Mouse (Mus musculus) intestine, embryonic 16.5 days (tissue): ENCODE results near the gene Zbtb6. TPM values are rescaled to one million over a fixed set of nuclear protein-coding genes. Genes with fewer than 3 reads are reported as not detected.
A peak's percentile ranks its signal among the peaks of the same experiment; 100 is the strongest.

ENCODE experiments used
- ATAC-seq: fragments of 200-750 bp; cut with Nextera tagmentation; 2 replicates; pipeline ENCODE4 v1.8.0; 2017; ENCODE audit warnings: moderate TSS enrichment, moderate library complexity
- H3K27ac ChIP-seq: fragments of 300-500 bp; sonication (generic); 2 replicates; pipeline ENCODE4 v1.5.1; 2014; ENCODE audit warnings: mild to moderate bottlenecking, low read length
- H3K27me3 ChIP-seq: fragments of 300-500 bp; sonication (generic); replicated peaks from 2 replicates; pipeline ENCODE4 v1.6.1; 2014; ENCODE audit warnings: low read length, control low read depth, mixed read lengths; ENCODE audit not compliant: control insufficient read depth, insufficient read depth
- H3K36me3 ChIP-seq: fragments of 300-500 bp; sonication (generic); 2 replicates; pipeline ENCODE4 v1.6.1; 2014; ENCODE audit warnings: low read length, control low read depth; ENCODE audit not compliant: control insufficient read depth, insufficient read depth
- H3K4me1 ChIP-seq: fragments of 300-500 bp; sonication (generic); 2 replicates; pipeline ENCODE4 v1.6.1; 2014; ENCODE audit warnings: low read length, control low read depth, mixed read lengths; ENCODE audit not compliant: control insufficient read depth, insufficient read depth
- H3K4me2 ChIP-seq: fragments of 300-500 bp; sonication (generic); 2 replicates; pipeline ENCODE4 v1.6.1; 2014; ENCODE audit warnings: low read depth, low read length, control low read depth
- H3K4me3 ChIP-seq: fragments of 300-500 bp; sonication (generic); 2 replicates; pipeline ENCODE4 v1.5.1; 2014; ENCODE audit warnings: mild to moderate bottlenecking, low read length
- H3K9ac ChIP-seq: fragments of 300-500 bp; sonication (generic); 2 replicates; pipeline ENCODE4 v1.6.1; 2014; ENCODE audit warnings: low read depth, low read length
- H3K9me3 ChIP-seq: fragments of 300-500 bp; sonication (generic); 2 replicates; pipeline ENCODE4 v1.6.1; 2016; ENCODE audit warnings: low read length, control low read depth; ENCODE audit not compliant: control insufficient read depth
- WGBS: fragments of 180-500 bp; shearing (Covaris S2); extraction: QIAGEN DNeasy Blood & Tissue Kit; methylation state at CpG from one replicate; pipeline ENCODE4 v1.1.7; 2014; 5-methylcytosine and 5-hydroxymethylcytosine counted together
- polyA plus RNA-seq: library from polyadenylated mRNA; unstranded; fragments of >200 nt; fragmentation: Nextera tagmentation; extraction: Ambion mirVana; gene quantifications from 2 replicates; pipeline ENCODE4 v1.2.1, GENCODE M21; 2015

Gene Zbtb6
- polyA plus RNA-seq, 1 experiment from 2014 or later, result 6.1 TPM

GRCm38 (mm10) chr2:37452376-37452760, 9.4 kb upstream of the Zbtb6 start:
- Histone ChIP-seq H3K4me1 (peaks cover 5% of the 10 kb centered on the region), H3K9ac (peak overlapping the region; percentile 94), H3K4me2 (peak overlapping the region; percentile 81), H3K36me3 (no peaks in the 10 kb centered on the region), H3K4me3 (peak overlapping the region; percentile 84), H3K9me3 (no peaks in the 10 kb centered on the region), H3K27me3 (no peaks in the 10 kb centered on the region), H3K27ac (peak overlapping the region; percentile 70)
- ATAC-seq, result peak; percentile 83
- under 1% methylated on average over 24 of the region's 24 CpGs for WGBS

- peak overlapping the region; percentile 70 for H3K27ac ChIP-seq
- H3K9ac ChIP-seq, result peak overlapping the region; percentile 94
- no peaks in the 10 kb centered on the region for H3K27me3 ChIP-seq
- peak overlapping the region; percentile 81 for H3K4me2 ChIP-seq
- H3K36me3 ChIP-seq, result no peaks in the 10 kb centered on the region
- ATAC-seq, result peak; percentile 99
- peaks cover 5% of the 10 kb centered on the region for H3K4me1 ChIP-seq
- WGBS, result 7% methylated on average over 38 of the region's 44 CpGs
- H3K4me3 ChIP-seq, result peak overlapping the region; percentile 84
- no peaks in the 10 kb centered on the region for H3K9me3 ChIP-seq
These were observed 8.8 kb upstream of the Zbtb6 start for GRCm38 (mm10) chr2:37451667-37452375.

- ATAC-seq, result peak; percentile 29
- no peaks in the 10 kb centered on the region for H3K9me3 ChIP-seq
These were observed 11.4 kb downstream of the Zbtb6 start for GRCm38 (mm10) chr2:37431609-37432008.

GRCm38 (mm10) chr2:37430593-37431464, 12.1 kb downstream of the Zbtb6 start:
- peak; percentile 93 for ATAC-seq
- Histone ChIP-seq H3K27me3 (no peaks in the 10 kb centered on the region), H3K4me1 (0 out of 2 replicates have a peak, but pooled peaks cover 2% of the 10 kb centered on the region), H3K4me3 (peak overlapping the region; percentile 95), H3K9ac (peak overlapping the region; percentile 94), H3K27ac (peak overlapping the region; percentile 96), H3K9me3 (no peaks in the 10 kb centered on the region), H3K4me2 (peak overlapping the region; percentile 78), H3K36me3 (0 out of 2 replicates have a peak, but pooled peaks cover 3% of the 10 kb centered on the region)
- under 1% methylated on average over 38 of the region's 38 CpGs for WGBS

More at GRCm38 (mm10) chr2:37431609-37432008, 11.4 kb downstream of the Zbtb6 start:
- peak overlapping the region; percentile 96 for H3K27ac ChIP-seq
- H3K4me3 ChIP-seq, result peak overlapping the region; percentile 95
- WGBS, result 24% methylated on average over 7 of the region's 7 CpGs
- peak overlapping the region; percentile 78 for H3K4me2 ChIP-seq
- peak overlapping the region; percentile 94 for H3K9ac ChIP-seq
- 0 out of 2 replicates have a peak, but pooled peaks cover 3% of the 10 kb centered on the region for H3K36me3 ChIP-seq
- no peaks in the 10 kb centered on the region for H3K27me3 ChIP-seq
- H3K4me1 ChIP-seq, result 0 out of 2 replicates have a peak, but pooled peaks cover 2% of the 10 kb centered on the region

GRCm38 (mm10) chr2:37423671-37424070, 19.3 kb downstream of the Zbtb6 start:
- no peaks in the 10 kb centered on the region for H3K27me3 ChIP-seq
- WGBS, result 57% methylated on average over 3 of the region's 3 CpGs

GRCm38 (mm10) chr2:37422306-37423304, 20.4 kb downstream of the Zbtb6 start, which contains the start of gene Rc3h2:
TSS of gene Rc3h2 (minus strand) at chr2:37422903.
- Histone ChIP-seq H3K4me1 (no peaks in the 10 kb centered on the region), H3K27ac (peak within 1 kb of the TSS; percentile 98), H3K4me2 (peak within 1 kb of the TSS; percentile 63), H3K36me3 (no peaks in the 10 kb centered on the region), H3K27me3 (no peaks in the 10 kb centered on the region), H3K9ac (peak within 1 kb of the TSS; percentile 89), H3K4me3 (peak within 1 kb of the TSS; percentile 96), H3K9me3 (no peaks in the 10 kb centered on the region)
- WGBS, result under 1% methylated on average over 72 of the region's 75 CpGs
- ATAC-seq, result peak; percentile 98

More at GRCm38 (mm10) chr2:37423671-37424070, 19.3 kb downstream of the Zbtb6 start:
- Histone ChIP-seq H3K4me1 (no peaks in the 10 kb centered on the region), H3K4me2 (no peak overlapping the region), H3K36me3 (0 out of 2 replicates have a peak, but pooled peaks cover 2% of the 10 kb centered on the region), H3K27ac (no peak overlapping the region), H3K9ac (no peak overlapping the region), H3K4me3 (no peak overlapping the region), H3K9me3 (no peaks in the 10 kb centered on the region)
- no peak for ATAC-seq

- Histone ChIP-seq H3K27ac (peak overlapping the region; percentile 98), H3K9ac (peak overlapping the region; percentile 89), H3K4me3 (peak overlapping the region; percentile 96), H3K9me3 (no peaks in the 10 kb centered on the region), H3K4me1 (no peaks in the 10 kb centered on the region), H3K36me3 (no peaks in the 10 kb centered on the region), H3K4me2 (peak overlapping the region; percentile 63), H3K27me3 (no peaks in the 10 kb centered on the region)
- WGBS, result 4% methylated on average over 3 of the region's 3 CpGs
- ATAC-seq, result no peak
These were observed 21.1 kb downstream of the Zbtb6 start for GRCm38 (mm10) chr2:37421903-37422302.

GRCm38 (mm10) chr2:37395539-37395938, 47.4 kb downstream of the Zbtb6 start:
- H3K27ac ChIP-seq, result no peak overlapping the region
- peaks cover 2% of the 10 kb centered on the region for H3K36me3 ChIP-seq
- H3K9me3 ChIP-seq, result no peaks in the 10 kb centered on the region
- no peak overlapping the region for H3K4me2 ChIP-seq
- H3K27me3 ChIP-seq, result no peaks in the 10 kb centered on the region
- no peaks in the 10 kb centered on the region for H3K4me1 ChIP-seq
- 60% methylated on average over 1 of the region's 1 CpGs for WGBS
- H3K9ac ChIP-seq, result no peak overlapping the region
- no peak for ATAC-seq
- H3K4me3 ChIP-seq, result no peak overlapping the region
